In the genomic region with DNA sequence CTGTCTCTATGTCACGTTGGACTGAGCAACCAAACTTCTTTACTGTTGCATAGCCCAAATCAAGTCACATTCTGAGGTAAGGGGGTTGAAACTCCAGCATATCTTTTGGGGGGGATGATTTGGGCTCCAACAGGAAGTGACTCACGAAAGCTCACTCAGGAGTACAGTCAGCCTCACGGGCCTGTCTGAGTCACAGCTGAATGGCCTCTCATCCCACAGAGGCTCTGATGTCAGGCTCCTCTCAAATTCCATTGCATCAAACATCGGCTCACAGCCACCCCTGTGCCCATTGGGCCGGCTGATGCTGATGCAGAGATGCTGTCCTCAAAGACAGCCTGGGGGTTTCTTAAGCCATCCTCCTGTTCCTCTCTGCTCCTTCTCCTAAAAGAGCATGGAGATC, we compare ENCODE assay signal across 22 mouse cellular contexts. TPM values are rescaled to one million over a fixed set of nuclear protein-coding genes. Genes with fewer than 3 reads are reported as not detected.
DNase-seq lines count a peak whose midpoint lies in the region; ATAC-seq lines count a peak whose summit lies in the region.
"Had no signal": no experiment of that assay in that cellular context is flagged by ENCODE, and none has a peak within 500 bp of the region (broad histone marks: within the 10 kb centered on the region; RNA-seq: fewer than 3 reads in every experiment).

No protein-coding gene starts in this region.

- ATAC-seq in inflammation-experienced regulatory T-cells, adult 6 months: peak; percentile 84
- ATAC-seq: forebrain, embryonic 13.5 days; midbrain, embryonic 13.5 days had no signal

- H3K27ac ChIP-seq in forebrain, embryonic 10.5 days: no peak overlapping the region
- H3K27ac ChIP-seq: embryonic facial prominence, embryonic 12.5 days; forebrain, embryonic 13.5 days; heart, embryonic 13.5 days; midbrain, embryonic 13.5 days; neural tube, embryonic 13.5 days had no signal

- no peaks in the 10 kb centered on the region for H3K9me3 ChIP-seq in forebrain, embryonic 10.5 days
- H3K9me3 ChIP-seq: embryonic facial prominence, embryonic 12.5 days; forebrain, embryonic 13.5 days; heart, embryonic 13.5 days; midbrain, embryonic 13.5 days; neural tube, embryonic 13.5 days had no signal

- peak; percentile 94 for DNase-seq in 416B (ENCODE audit: low read depth)
- peak; percentile 14 for DNase-seq in MEL-GATA-1-ER (ENCODE audit: extremely low read depth, low read depth)
- DNase-seq in adrenal gland, postnatal 25 days: peak; percentile 55
- DNase-seq in ovary, postnatal 10 days (ENCODE audit: low spot score): no peak
- DNase-seq in ovary, adult 18-20 months (ENCODE audit: low spot score): no peak
- no peak for DNase-seq in retina, embryonic 14.5 days (ENCODE audit: low spot score)
- DNase-seq in forebrain, embryonic 10.5 days (ENCODE audit: extremely low spot score, low spot score): no peak
- DNase-seq: cerebellum, adult 8-10 months; gastrocnemius, postnatal 10 days; kidney, adult 11 months; lung, postnatal 10 days; thymus, postnatal 14 days had no signal

- peaks cover 39% of the 10 kb centered on the region for H3K4me1 ChIP-seq in forebrain, embryonic 10.5 days

- peaks cover 70% of the 10 kb centered on the region for H3K27me3 ChIP-seq in forebrain, embryonic 10.5 days (ENCODE audit: poor library complexity, severe bottlenecking)

- no peak overlapping the region for H3K4me3 ChIP-seq in forebrain, embryonic 10.5 days
- H3K4me3 ChIP-seq: embryonic facial prominence, embryonic 12.5 days; forebrain, embryonic 13.5 days; heart, embryonic 13.5 days; midbrain, embryonic 13.5 days; neural tube, embryonic 13.5 days had no signal

- no peaks in the 10 kb centered on the region for H3K36me3 ChIP-seq in forebrain, embryonic 10.5 days (replicated peaks)
- H3K36me3 ChIP-seq: embryonic facial prominence, embryonic 12.5 days; heart, embryonic 13.5 days; midbrain, embryonic 13.5 days; neural tube, embryonic 13.5 days had no signal

- 69% methylated on average over 5 of the region's 5 CpGs for WGBS in forebrain, embryonic 10.5 days

RNA-seq across cellular contexts. Expression of gene Prss56, which starts 2.2 kb away (rescaled TPM):
- total RNA-seq in adrenal gland, postnatal 25 days (2021): not detected in 2 replicates
- not detected for polyA plus RNA-seq in inflammation-experienced regulatory T-cells, adult 6 months (2017; shearing (Covaris generic))
- not detected in 2 replicates for polyA plus RNA-seq in forebrain, embryonic 10.5 days (2016; fragmentation: Nextera tagmentation; extraction: Ambion mirVana)
- total RNA-seq: adrenal gland, adult 18-20 months; gastrocnemius, postnatal 10 days had no signal
- polyA plus RNA-seq: liver, embryonic 11.5 days; midbrain, embryonic 13.5 days had no signal

RNA-seq across cellular contexts. Expression of gene Chrnd, which starts 9.5 kb away (rescaled TPM):
- not detected in 2 replicates for total RNA-seq in adrenal gland, postnatal 25 days (2021)
- polyA plus RNA-seq in inflammation-experienced regulatory T-cells, adult 6 months (2017; shearing (Covaris generic)): not detected
- polyA plus RNA-seq in forebrain, embryonic 10.5 days (2016; fragmentation: Nextera tagmentation; extraction: Ambion mirVana): not detected in 2 replicates
- total RNA-seq: adrenal gland, adult 18-20 months; left cerebral cortex, postnatal 10 days had no signal
- polyA plus RNA-seq: forebrain, embryonic 13.5 days; heart, embryonic 13.5 days; hindbrain, embryonic 11.5 days; liver, embryonic 11.5 days; midbrain, embryonic 13.5 days had no signal

RNA-seq across cellular contexts. Expression of gene Chrng, which starts 23.6 kb away (rescaled TPM):
- not detected in 2 replicates for total RNA-seq in adrenal gland, postnatal 25 days (2021)
- polyA plus RNA-seq in inflammation-experienced regulatory T-cells, adult 6 months (2017; shearing (Covaris generic)): under 1 TPM in 1 of 3 experiments, not detected in 2; 0.39 TPM
- polyA plus RNA-seq in forebrain, embryonic 10.5 days (2016; fragmentation: Nextera tagmentation; extraction: Ambion mirVana): 0.36 TPM in 1 of 2 replicates, not detected in the other
- total RNA-seq: adrenal gland, adult 18-20 months; left cerebral cortex, postnatal 10 days had no signal
- polyA plus RNA-seq: forebrain, embryonic 13.5 days; midbrain, embryonic 13.5 days had no signal

RNA-seq across cellular contexts. Expression of gene Ecel1, which starts 24.6 kb away (rescaled TPM):
- total RNA-seq in adrenal gland, postnatal 25 days (2021): 0.67 and 0.73 TPM in 2 replicates
- under 1 TPM in 2 of 3 experiments, not detected in 1; 0.77 to 0.88 TPM for polyA plus RNA-seq in inflammation-experienced regulatory T-cells, adult 6 months (2017; shearing (Covaris generic))
- polyA plus RNA-seq in forebrain, embryonic 10.5 days (2016; fragmentation: Nextera tagmentation; extraction: Ambion mirVana): 1.1 and 1.2 TPM in 2 replicates

RNA-seq across cellular contexts. Expression of gene Eif4e2, which starts 32.8 kb away (rescaled TPM):
- total RNA-seq in adrenal gland, postnatal 25 days (2021): 89.9 and 96.0 TPM in 2 replicates
- polyA plus RNA-seq in inflammation-experienced regulatory T-cells, adult 6 months (2017; shearing (Covaris generic)): 100 to 1,000 TPM in 2 of 3 experiments, 10 to 100 TPM in 1; 95.8 to 185 (median 116) TPM
- polyA plus RNA-seq in forebrain, embryonic 10.5 days (2016; fragmentation: Nextera tagmentation; extraction: Ambion mirVana): 162 and 168 TPM in 2 replicates

Comparison
In these comparisons a context has a peak if more than half of its experiments do, and no peak if none do; other contexts are left out.
1. DNase-seq: peak in 416B (single experiment), MEL-GATA-1-ER (single experiment) and adrenal gland, postnatal 25 days (single experiment); none in ovary, postnatal 10 days (single experiment), ovary, adult 18-20 months (single experiment), retina, embryonic 14.5 days (single experiment) and forebrain, embryonic 10.5 days (single experiment).